Mouse (Mus musculus): ENCODE data around the gene Plekho1.

The Plekho1 gene

DNA sequence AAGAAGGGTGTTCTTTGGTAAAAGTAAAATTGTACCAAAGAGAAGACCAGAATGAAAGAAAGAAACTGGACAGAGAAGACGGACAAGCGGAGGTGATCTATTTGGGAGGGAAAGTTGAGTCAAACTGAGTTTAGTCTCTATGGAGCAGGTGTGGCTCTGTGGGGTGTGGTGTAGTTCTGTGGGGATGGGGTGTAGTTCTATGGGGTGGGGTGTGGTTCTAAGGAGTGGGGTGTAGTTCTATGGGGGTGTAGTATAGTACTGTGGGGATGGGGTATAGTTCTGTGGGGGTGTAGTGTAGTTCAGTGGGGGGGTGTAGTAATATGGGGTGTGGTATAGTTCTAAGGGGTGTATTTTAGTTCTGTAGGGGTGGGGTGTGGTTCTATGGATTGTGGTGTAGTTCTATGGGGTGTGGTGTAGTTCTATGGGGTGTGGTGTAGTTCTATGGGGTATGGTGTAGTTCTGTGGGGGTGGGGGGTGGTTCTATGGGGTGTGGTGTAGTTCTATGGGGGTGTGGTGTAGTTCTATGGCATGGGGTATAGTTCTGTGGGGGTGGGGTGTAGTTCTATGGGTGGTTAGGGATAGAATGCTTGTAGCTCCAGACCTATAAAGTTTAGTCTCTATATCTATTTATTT is 20.6 kb upstream of the Plekho1 start:
- in situ Hi-C loops (cut with MboI; ENCODE audit: low pct_unique_long_range_greater_than_20kb in 1 of 2, low sequenced_read_pairs in 2 of 2, unreplicated experiment in 1 of 2), result no loop called here

DNA sequence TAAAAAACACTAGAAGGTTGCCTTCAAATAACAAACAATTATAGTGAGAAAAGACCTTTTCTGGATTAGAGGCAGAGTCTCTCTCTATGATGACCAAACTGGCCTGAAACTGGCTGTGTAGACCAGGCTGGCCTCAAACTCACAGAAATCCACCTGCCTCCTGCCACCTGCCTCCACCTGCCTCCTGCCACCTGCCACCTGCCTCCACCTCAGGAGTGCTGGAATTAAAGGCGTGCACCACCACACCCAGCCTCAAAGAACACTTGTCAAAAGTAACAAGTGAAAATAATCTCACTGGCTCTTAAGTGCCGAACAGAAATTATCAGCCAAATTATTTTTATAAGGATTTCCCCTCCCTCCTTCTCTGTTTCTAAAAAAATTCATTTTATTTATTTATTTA is 19.9 kb upstream of the Plekho1 start:
- in situ Hi-C loops (cut with MboI; ENCODE audit: low pct_unique_long_range_greater_than_20kb in 1 of 2, low sequenced_read_pairs in 2 of 2, unreplicated experiment in 1 of 2), result no loop called here

DNA sequence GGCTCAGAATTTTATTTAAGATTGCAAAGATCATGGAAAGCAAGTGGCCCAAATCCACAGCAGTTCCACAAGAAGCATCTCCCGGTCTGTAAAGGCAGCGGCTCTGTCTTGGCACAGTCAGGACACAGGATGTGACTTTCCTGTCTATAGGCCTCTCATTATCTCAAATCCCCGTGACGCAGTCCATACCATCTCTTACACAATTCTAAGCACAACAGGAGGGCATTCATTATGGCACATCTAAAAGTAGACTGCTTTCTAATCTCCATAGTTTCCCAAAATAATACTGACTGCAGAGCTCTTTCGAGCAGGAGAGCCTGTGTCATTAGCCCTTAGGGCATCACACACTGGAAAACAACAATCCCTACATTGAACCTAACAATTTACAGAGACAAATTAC is 17.0 kb upstream of the Plekho1 start:
- in situ Hi-C loops (cut with MboI; ENCODE audit: low pct_unique_long_range_greater_than_20kb in 1 of 2, low sequenced_read_pairs in 2 of 2, unreplicated experiment in 1 of 2), result no loop called here

DNA sequence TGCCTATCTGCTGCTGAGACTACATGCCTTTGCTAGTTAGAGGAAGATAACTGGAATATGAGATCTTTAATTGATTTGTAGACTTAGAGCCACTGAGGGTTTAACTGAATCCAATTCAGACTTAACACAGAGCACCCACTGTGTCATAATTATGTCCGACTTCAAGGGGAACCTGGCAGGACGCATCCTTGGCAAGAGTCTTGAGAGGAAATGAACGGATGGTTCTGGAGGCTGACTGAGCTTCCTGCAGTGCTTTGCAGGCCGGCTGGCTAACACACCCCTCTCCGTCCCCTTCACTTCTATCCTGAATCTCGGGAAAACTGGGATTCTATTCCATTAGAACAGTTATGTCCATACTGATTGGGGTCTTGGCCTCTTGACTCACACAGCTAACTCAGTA is 12.7 kb upstream of the Plekho1 start:
- in situ Hi-C loops (cut with MboI; ENCODE audit: low pct_unique_long_range_greater_than_20kb in 1 of 2, low sequenced_read_pairs in 2 of 2, unreplicated experiment in 1 of 2), result no loop called here

DNA sequence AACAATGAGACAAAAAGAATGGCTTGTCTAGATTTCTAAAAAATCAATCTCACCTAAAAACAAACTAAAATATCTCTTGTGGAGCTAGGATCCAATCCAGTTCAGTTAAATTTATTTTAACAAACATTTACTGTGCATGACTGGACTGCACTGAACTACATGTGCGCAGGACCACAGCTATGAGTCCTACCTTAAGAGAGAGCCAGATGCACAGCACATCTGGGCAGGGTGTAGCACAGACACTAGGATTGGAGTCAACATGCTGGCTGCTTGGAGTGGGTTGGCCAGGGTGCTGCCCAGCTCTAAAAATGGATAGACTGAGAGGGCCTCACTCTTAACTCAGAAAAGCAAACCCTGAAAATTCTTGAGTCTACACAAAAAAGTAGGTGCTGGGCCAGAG is 5.8 kb upstream of the Plekho1 start:
- in situ Hi-C loops (cut with MboI; ENCODE audit: low pct_unique_long_range_greater_than_20kb in 1 of 2, low sequenced_read_pairs in 2 of 2, unreplicated experiment in 1 of 2), result no loop called here

DNA sequence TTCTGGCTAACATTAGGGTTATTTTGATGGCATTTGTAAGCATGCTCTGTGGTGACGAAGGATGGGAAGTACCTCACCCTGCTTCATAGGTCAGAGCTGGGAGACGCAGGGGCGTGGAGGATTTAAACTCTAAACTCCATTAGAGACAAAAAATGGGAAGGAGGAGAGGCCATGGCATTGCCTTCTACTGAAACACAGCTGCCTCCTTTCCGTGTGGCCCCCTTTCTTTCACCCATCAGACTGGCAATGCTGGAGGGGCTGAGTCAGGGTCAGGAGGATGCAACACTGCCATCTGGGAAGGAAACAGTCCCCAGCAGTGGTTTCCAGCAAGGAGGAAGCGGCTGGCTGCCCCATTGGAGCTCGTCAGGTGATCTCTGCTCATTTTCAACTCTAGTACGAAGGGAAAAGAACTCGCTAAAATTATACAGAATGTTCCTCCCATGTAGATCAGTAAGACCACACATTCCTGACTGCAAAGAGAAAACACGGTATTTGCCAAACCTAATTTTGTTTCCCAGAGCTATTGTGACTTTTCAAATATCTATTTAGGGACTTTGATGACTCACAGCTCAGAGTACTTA is 5.2 kb upstream of the Plekho1 start:
- in situ Hi-C loops (cut with MboI; ENCODE audit: low pct_unique_long_range_greater_than_20kb in 1 of 2, low sequenced_read_pairs in 2 of 2, unreplicated experiment in 1 of 2), result no loop called here

DNA sequence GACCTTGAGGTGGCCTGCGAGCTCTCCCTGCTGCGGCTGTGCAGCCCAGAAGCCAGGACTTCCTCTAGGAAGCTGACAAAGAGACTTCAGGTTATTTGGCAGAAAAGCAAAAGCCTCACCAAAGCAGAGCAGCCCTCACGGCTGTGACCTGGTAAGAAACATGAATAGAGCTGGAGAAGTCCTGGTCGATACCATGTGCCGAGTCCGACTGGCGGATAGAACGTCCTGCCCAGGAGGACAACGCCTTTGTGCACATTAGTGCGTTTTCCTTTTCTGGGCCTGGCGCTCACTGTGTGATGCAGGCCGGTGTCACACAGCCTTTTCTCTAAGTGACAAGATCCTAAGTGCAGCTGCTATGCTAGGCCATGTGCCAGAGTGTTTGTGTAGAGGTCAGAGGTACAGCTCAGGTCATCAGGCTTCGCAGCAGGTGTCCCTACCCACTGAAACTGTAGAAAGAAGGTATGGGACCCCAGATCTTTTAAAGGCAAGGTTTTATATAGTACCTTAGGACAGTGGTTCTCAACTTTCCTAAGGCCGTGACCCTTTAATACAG is 4.4 kb upstream of the Plekho1 start:
- in situ Hi-C loops (cut with MboI; ENCODE audit: low pct_unique_long_range_greater_than_20kb in 1 of 2, low sequenced_read_pairs in 2 of 2, unreplicated experiment in 1 of 2), result no loop called here

DNA sequence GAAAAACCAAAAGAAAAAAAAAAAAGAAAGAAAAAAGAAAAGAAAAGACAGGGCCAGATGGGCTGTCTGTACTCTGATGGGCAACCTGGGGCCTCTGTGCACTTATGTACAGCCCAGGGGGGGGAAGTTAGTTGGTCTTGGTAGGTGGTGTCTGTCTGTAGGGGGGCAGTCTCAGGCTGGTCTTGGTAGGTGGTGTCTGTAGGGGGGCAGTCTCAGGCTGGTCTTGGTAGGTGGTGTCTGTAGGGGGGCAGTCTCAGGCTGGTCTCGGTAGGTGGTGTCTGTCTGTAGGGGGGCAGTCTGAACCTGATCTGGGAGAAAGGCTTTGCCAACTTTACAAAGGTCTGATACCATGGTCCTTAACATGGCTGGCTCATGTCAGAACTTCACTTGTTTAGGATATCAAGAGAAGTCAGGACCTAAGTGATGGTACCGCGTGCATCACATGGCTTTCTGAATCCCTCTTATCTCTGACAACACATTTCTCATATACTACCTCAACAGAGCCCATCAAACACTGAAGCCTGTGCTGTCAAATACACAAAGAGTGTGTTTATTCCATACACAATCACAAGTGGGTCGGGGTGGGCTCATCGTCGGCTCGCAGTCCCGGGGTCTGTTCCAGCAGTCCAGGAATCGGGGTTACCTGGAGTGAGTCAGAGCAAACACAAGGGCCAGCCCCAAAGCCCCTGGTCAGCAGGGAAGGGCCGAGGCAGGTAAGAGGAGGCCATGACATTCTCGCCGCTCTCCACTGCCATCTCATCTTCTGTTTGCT is 3.7 kb upstream of the Plekho1 start:
- in situ Hi-C loops (cut with MboI; ENCODE audit: low pct_unique_long_range_greater_than_20kb in 1 of 2, low sequenced_read_pairs in 2 of 2, unreplicated experiment in 1 of 2), result no loop called here

DNA sequence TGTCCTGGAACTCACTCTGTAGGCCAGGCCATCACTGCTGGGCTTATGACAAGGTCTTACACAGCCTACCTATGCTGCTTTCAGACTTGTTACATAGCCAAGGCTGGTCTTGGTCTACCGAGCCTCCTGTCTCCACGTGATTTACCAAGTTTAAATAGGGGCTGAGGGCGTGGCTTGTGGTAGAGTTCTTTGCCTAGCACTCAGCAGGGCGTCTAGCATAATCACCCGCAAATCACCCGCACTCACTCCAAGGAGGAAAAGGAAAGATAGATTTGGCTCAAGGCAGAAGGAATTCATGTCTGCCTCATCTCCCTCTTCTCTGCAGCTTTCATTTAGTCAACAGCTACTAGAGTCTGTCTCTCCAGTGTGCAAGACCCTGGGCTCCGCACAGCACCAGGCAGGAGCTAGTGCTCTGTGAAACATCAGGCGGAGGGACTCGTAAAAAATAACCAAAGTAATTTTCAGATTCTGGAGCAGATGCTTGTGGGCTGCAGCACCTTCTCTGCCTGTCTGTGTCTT is 1.5 kb upstream of the Plekho1 start:
- in situ Hi-C loops (cut with MboI; ENCODE audit: low pct_unique_long_range_greater_than_20kb in 1 of 2, low sequenced_read_pairs in 2 of 2, unreplicated experiment in 1 of 2), result no loop called here

DNA sequence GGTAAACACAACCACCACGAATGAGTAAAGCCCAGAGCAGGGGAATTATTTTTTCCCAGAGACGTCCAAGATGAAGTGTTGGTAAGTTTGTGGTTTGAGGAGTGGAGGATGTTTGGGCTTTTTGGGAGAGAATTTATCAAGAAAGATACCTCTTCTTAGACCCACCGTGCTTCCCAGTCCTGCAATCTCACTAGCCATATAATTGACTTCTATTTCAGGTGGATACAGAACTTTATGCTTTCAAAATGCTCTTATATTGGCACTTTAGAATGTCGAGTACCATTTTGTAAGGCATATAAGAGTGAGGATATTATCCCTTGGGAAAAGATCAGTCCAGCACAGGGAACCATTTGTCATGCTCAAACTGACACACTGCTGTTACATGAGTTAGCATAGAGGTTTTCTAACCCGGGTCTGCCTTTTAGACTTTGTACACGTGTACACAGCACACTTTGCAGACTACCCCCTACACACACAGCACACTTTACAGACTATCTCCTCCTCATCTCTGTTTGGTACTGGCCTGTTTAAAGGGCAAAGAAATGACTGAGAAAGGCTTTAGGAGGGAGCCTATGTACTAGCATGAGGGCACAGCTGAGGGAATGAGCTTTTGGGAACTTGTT is 761 bp upstream of the Plekho1 start:
- in situ Hi-C loops (cut with MboI; ENCODE audit: low pct_unique_long_range_greater_than_20kb in 1 of 2, low sequenced_read_pairs in 2 of 2, unreplicated experiment in 1 of 2), result no loop called here

DNA sequence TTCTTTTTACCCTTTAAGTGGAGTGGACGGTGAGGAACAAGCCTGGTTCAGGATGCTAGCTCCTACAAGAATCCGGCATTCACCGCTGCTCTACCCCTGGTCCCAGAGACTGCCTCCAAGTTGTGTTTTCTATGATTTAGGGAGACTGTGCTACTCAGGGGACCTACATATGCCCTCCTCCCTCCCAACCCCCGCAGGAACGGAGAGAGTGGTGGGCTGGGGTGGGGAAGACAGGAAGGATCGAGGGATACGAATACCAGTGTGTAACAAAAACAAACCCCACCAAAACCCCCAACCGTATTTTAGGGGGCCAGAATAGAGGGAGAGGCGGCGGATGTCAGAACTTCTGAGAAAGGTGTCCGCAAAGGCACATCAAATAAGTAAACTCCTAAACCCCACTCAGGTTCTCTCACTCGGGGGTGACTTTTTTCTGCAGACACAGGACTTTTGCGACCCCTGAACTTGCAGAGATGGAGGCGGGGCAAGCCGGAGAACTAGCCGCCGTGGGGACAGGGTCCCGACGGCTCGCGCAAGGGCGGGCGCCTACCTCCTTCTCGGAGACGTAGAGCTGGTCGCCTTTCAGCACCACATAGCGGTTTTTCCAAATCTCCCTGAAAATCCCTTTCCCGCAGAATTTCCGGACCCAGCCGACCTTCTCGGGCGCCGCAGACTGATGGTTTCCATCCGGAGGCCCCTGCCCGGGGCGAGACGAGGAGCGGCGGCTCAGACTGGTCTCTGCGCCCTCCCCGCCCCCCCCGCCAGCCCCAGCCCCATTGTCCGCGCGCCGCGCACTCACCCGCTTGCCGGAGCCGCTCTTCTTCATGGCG is 613 bp downstream of the Plekho1 start:
- in situ Hi-C loops (cut with MboI; ENCODE audit: low pct_unique_long_range_greater_than_20kb in 1 of 2, low sequenced_read_pairs in 2 of 2, unreplicated experiment in 1 of 2), result no loop called here

DNA sequence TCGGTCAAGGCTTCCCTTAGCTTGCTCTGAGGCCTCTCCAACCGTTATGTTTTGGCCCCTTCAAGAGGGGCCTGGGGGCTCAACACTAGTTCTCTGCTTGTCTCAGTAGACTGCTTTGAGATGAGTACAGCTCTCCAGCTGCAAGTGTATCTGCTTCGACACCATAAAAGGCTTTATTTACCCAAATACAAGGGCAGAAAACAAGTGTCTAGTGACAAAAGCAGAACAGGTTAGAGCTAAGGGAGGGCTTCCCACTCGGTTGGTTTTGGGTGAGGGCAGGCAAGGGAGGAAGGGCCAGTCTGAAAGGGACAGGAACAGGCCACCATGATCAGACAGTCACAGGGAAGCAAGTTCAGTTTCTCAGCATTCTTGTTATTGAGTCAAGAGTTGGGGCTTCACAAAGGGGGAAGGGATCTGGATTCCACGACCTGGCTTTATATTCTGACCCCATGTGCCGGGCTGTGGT is 1.4 kb downstream of the Plekho1 start:
- in situ Hi-C loops (cut with MboI; ENCODE audit: low pct_unique_long_range_greater_than_20kb in 1 of 2, low sequenced_read_pairs in 2 of 2, unreplicated experiment in 1 of 2), result no loop called here

DNA sequence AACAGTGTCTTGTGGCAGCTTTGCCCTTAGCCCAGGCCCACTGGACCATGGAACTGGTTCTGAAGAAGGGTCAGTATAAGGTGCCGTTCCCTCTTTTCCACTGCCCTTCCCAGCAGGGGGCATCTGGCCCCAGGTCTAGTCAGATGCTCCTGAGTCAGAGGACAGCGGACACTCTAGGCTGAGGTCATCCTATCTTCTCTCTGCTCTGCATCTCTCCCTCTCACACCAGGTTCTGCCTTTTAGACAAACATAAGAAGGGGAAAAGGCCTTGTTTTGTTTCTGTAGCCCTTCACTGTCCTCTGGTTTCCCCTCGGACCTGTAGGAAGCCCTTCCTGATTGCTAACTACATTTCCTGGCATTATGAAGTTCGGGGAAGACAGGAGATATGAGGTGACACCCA is 1.9 kb downstream of the Plekho1 start:
- in situ Hi-C loops (cut with MboI; ENCODE audit: low pct_unique_long_range_greater_than_20kb in 1 of 2, low sequenced_read_pairs in 2 of 2, unreplicated experiment in 1 of 2), result no loop called here

DNA sequence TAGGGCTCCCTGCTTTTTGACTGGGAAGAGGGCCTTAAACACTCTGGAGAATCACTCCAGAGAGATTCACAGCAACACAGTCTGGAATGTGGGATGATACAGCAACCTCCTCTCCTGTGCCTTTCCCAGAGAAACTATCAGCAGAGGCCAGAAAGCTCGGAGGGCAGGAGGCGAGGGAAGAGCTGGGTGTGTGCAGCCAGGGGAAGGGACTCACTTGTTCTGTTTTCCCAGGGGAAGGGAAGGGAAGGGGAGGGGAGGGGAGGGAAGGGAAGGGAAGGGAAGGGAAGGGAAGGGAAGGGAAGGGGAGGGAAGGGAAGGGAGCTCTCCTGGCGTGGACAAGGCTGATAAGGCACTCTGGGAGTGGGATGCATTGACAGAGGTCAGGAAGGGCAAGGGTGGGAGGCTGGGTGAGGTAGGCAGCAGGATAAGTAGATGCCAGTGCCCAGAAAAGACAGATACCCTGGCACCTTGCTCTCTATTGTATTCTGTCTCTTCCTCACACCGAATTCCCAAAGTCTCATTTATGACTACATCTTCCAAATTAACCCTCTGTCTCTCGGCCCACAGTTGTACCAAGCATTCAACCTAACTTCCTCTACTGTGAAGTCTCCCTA is 2.7 kb downstream of the Plekho1 start:
- in situ Hi-C loops (cut with MboI; ENCODE audit: low pct_unique_long_range_greater_than_20kb in 1 of 2, low sequenced_read_pairs in 2 of 2, unreplicated experiment in 1 of 2), result no loop called here

DNA sequence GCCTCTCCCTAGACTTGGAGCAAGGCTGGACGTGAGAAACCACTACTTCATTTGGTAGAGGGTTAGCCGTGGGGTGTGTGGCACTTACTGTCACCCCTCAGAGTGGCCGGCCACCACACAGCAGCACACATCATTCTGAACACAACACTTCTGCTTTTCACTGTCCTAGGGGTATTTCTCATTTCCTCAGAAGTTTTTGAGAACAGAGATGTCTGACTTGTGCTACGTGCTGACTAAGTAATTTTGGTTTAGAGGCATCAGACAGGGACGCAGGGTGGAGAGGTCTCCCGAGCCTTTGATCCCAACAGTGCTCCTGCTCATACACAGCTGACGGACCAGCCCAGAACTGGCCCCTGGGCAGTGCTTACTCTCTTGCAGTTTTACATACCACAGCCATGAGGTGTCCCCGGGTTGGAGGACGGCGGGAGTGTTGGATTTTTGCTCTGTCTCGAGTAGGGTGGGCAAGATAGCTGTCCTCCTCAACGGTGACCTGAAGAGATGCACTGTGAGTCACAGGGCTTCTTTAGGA is 5.3 kb downstream of the Plekho1 start:
- in situ Hi-C loops (cut with MboI; ENCODE audit: low pct_unique_long_range_greater_than_20kb in 1 of 2, low sequenced_read_pairs in 2 of 2, unreplicated experiment in 1 of 2), result no loop called here

DNA sequence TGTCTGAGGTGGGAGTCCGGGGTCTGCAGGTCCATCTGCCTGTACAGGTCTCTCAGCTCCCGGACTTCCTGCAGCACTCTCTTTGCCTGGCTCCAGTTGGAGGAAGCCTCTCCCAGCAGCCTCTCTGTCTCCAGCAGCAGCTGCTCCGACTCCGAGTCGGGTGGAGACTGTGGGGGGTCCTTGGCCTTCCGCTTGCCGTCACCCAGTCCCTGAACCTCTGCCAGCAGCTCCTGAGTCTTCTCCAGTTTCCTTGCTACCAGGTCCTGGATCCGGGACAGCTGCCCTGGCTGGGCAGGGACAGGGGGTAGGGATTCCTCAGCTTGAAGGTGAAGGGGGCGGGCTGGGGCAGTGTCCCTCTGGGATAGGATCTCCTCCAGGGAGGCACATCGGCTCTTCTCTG is 6.8 kb downstream of the Plekho1 start:
- in situ Hi-C loops (cut with MboI; ENCODE audit: low pct_unique_long_range_greater_than_20kb in 1 of 2, low sequenced_read_pairs in 2 of 2, unreplicated experiment in 1 of 2), result no loop called here

DNA sequence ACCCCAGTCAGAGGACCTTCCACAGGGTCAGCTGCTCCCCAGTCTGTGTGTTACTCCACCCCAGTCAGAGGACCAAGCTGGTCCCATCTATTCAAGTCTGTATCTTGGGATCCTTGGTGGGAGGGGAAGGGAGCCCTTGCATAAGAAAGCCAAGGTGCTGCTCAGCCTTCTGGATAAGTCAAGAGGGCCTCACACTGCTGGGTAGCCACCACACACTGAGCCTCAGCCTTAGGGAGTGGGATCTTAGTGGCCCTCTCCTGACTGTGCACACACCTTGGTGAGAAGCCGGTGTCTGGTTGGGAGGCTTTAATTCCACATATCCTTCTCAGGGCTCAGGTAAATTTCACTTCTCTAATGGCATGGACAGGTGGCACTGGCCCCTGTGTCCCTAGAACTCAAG is 7.7 kb downstream of the Plekho1 start:
- in situ Hi-C loops (cut with MboI; ENCODE audit: low pct_unique_long_range_greater_than_20kb in 1 of 2, low sequenced_read_pairs in 2 of 2, unreplicated experiment in 1 of 2), result no loop called here

Measured in mouse embryonic stem cell (cell line).